Mouse (Mus musculus) E14TG2a.4 (cell line): ENCODE results near the gene BC049762.

Experiments used
- CTCF ChIP-seq: conservative IDR thresholded peaks from 2 replicates; pipeline ENCODE4 v1.5.1; 2014; ENCODE audit warnings: low read length
- POU5F1 ChIP-seq: IDR thresholded peaks from 2 replicates; pipeline ENCODE4 v1.6.1; 2014; ENCODE audit warnings: low read length, borderline replicate concordance

GRCm38 (mm10) chr11:51227104-51227503 lies 35.7 kb downstream of the BC049762 start:
- no peak for TF ChIP-seq CTCF
- no peak for TF ChIP-seq POU5F1
